Mouse (Mus musculus): ENCODE results near the gene Gsdma.

GRCm38 (mm10) chr11:98723098-98723497, 58.9 kb downstream of the Gsdma start:
- no peak for TF ChIP-seq GATA1 (IDR thresholded peaks at IDR 0.05; ENCODE audit: low read length)
- no peak for TF ChIP-seq TAL1 (IDR thresholded peaks at IDR 0.05; ENCODE audit: low read length)

Data from erythroblast, embryonic 14.5 days (primary cell).